Mouse (Mus musculus) thymus, postnatal 25 days (tissue): ENCODE measurements around the gene Ifnar2.

Experiments
- DNase-seq: peaks from one replicate; pipeline ENCODE4 v3.0.0; 2022

The Ifnar2 gene

GRCm38 (mm10) chr16:91359531-91359930, 13.1 kb upstream of the Ifnar2 start:
- DNase-seq, result no peak

- DNase-seq, result no peak
Observed at GRCm38 (mm10) chr16:91360162-91360561, 12.4 kb upstream of the Ifnar2 start.

- no peak for DNase-seq
Observed at GRCm38 (mm10) chr16:91362006-91362405, 10.6 kb upstream of the Ifnar2 start.

- DNase-seq, result no peak
Observed at GRCm38 (mm10) chr16:91362616-91363272, 9.8 kb upstream of the Ifnar2 start.

- no peak for DNase-seq
Observed at GRCm38 (mm10) chr16:91363483-91363882, 9.1 kb upstream of the Ifnar2 start.

GRCm38 (mm10) chr16:91366567-91366966, 6.0 kb upstream of the Ifnar2 start:
- peak; percentile 52 for DNase-seq

- no peak for DNase-seq
Observed at GRCm38 (mm10) chr16:91367066-91367465, 5.5 kb upstream of the Ifnar2 start.

GRCm38 (mm10) chr16:91373473-91374252, 1.1 kb downstream of the Ifnar2 start:
- peak; percentile 40 for DNase-seq

GRCm38 (mm10) chr16:91374253-91374634, 1.7 kb downstream of the Ifnar2 start:
- no peak for DNase-seq

- DNase-seq, result no peak
Observed at GRCm38 (mm10) chr16:91376701-91377100, 4.1 kb downstream of the Ifnar2 start.

GRCm38 (mm10) chr16:91378431-91378986, 5.9 kb downstream of the Ifnar2 start:
- DNase-seq, result no peak

GRCm38 (mm10) chr16:91378991-91379390, 6.4 kb downstream of the Ifnar2 start:
- DNase-seq, result no peak

GRCm38 (mm10) chr16:91379412-91379811, 6.8 kb downstream of the Ifnar2 start:
- DNase-seq, result no peak

GRCm38 (mm10) chr16:91380151-91380550, 7.6 kb downstream of the Ifnar2 start:
- DNase-seq, result no peak

- no peak for DNase-seq
Observed at GRCm38 (mm10) chr16:91381606-91382005, 9.0 kb downstream of the Ifnar2 start.

GRCm38 (mm10) chr16:91382261-91382790, 9.7 kb downstream of the Ifnar2 start:
- DNase-seq, result no peak

- DNase-seq, result no peak
Observed at GRCm38 (mm10) chr16:91384221-91384620, 11.6 kb downstream of the Ifnar2 start.

- no peak for DNase-seq
Observed at GRCm38 (mm10) chr16:91385621-91386020, 13.0 kb downstream of the Ifnar2 start.

- DNase-seq, result no peak
Observed at GRCm38 (mm10) chr16:91386419-91387120, 14.0 kb downstream of the Ifnar2 start.

GRCm38 (mm10) chr16:91387121-91387486, 14.5 kb downstream of the Ifnar2 start:
- DNase-seq, result no peak

GRCm38 (mm10) chr16:91390100-91390499, 17.5 kb downstream of the Ifnar2 start:
- DNase-seq, result no peak

- no peak for DNase-seq
Observed at GRCm38 (mm10) chr16:91391421-91391820, 18.8 kb downstream of the Ifnar2 start, which contains the start of gene Gm21970. Gene Gm21970 (plus strand): TSS chr16:91391721.

GRCm38 (mm10) chr16:91394826-91395410, 22.3 kb downstream of the Ifnar2 start:
- DNase-seq, result no peak
